Mouse (Mus musculus) subcutaneous adipose tissue, adult 2 months (tissue): ENCODE results near the gene Olfr847. TPM values are rescaled to one million over a fixed set of nuclear protein-coding genes. Genes with fewer than 3 reads are reported as not detected.

Experiments used
- polyA plus RNA-seq: library from polyadenylated mRNA; depleted of rRNA; stranded (reverse); fragments of >200 nt; gene quantifications from 2 replicates; pipeline ENCODE4 v1.2.3, GENCODE M21; 2012; ENCODE audit warnings: low replicate concordance; rRNA removed

Olfr847 gene
- polyA plus RNA-seq, result not detected in 2 replicates

GRCm38 (mm10) chr9:19378569-19378968 lies at the start of gene Olfr847:
Gene Olfr847, minus strand, starts transcription at chr9:19378669.

GRCm38 (mm10) chr9:19363905-19364304 lies 14.6 kb downstream of the Olfr847 start, which contains the start of gene Olfr846:
Gene Olfr846, minus strand, starts transcription at chr9:19364005.

GRCm38 (mm10) chr9:19336157-19336556 lies 42.3 kb downstream of the Olfr847 start, which contains the start of gene Olfr845:
Gene Olfr845, plus strand, starts transcription at chr9:19336457.

Other genes starting within 250 kb of the Olfr847 start
- gene Olfr837, start 242.4 kb downstream of the Olfr847 start, polyA plus RNA-seq, result not detected in 2 replicates
- not detected in 2 replicates for gene Olfr839-ps1, start 201.4 kb downstream of the Olfr847 start, polyA plus RNA-seq
- gene Olfr843, start 126.7 kb downstream of the Olfr847 start, polyA plus RNA-seq, result not detected in 2 replicates
- not detected in 2 replicates for gene Olfr844, start 62.3 kb downstream of the Olfr847 start, polyA plus RNA-seq
- not detected in 2 replicates for gene Olfr845, start 42.2 kb downstream of the Olfr847 start, polyA plus RNA-seq
- not detected in 2 replicates for gene Olfr846, start 14.7 kb downstream of the Olfr847 start, polyA plus RNA-seq
- gene Olfr849, start 61.6 kb upstream of the Olfr847 start, polyA plus RNA-seq, result not detected in 2 replicates
- not detected in 2 replicates for gene Olfr850, start 99.6 kb upstream of the Olfr847 start, polyA plus RNA-seq
- gene Olfr851, start 114.6 kb upstream of the Olfr847 start, polyA plus RNA-seq, result not detected in 2 replicates
- gene Olfr853, start 162.4 kb upstream of the Olfr847 start, polyA plus RNA-seq, result not detected in 2 replicates
- gene Olfr854, start 188.7 kb upstream of the Olfr847 start, polyA plus RNA-seq, result not detected in 2 replicates
- gene Olfr855, start 203.9 kb upstream of the Olfr847 start, polyA plus RNA-seq, result not detected in 2 replicates
- 7.9 and 16.4 TPM in 2 replicates for gene Zfp317, start 243.4 kb upstream of the Olfr847 start, polyA plus RNA-seq